Mouse (Mus musculus) T-helper 1 cell (primary cell): Measurements from ENCODE around the gene AC131692.1.

Experiments
- in situ Hi-C: fragments of 300-600 bp; cut with MboI, MseI; formaldehyde crosslinking; loops from one replicate; pipeline ENCODE4 v1.15.1; 2025; ENCODE audit warnings: high pct_unique_total_duplicates

Gene AC131692.1

DNA sequence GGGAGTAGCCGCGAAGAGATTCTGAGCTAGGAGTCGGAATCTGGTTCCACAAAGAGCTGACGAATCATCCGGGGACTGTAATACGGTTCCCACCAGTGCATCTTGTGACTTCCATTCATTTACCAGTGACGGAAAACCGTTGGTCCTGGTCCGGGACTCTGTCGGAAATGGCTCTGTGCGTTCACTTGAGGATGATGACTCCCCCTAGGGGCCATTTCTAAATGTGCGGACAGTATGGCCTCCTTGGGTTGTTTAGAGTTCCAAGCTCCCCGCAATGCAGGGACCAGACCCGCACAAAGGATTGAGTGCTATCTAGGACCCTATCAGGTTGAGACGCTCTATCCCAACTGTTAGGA, 47.2 kb downstream of the AC131692.1 start, which contains the start of gene Arl2:
Arl2 (minus strand) TSS at position 155 of the 356 bp plus-strand sequence.
- in situ Hi-C loops: no loop called here

DNA sequence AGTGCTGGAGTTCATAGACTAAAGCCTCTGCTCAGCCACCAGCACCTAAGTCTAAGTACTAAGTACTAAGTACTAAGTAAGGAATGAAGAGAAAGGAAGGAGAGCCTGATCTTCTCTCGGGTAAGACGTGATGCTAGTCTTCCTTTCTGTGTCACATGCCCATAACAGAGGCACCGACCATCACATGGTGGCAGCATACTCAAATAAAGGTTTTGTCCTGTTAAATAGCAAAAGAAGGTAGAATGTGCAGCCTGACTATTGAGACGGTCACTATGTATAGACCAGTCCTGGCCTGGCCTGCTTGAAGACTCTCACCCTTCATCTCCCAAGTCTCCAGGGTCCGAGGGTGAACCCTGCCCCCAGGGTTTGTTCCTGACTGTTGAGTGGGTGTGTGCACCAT, 50.6 kb downstream of the AC131692.1 start:
- in situ Hi-C loops: no loop called here
